Mouse (Mus musculus) limb, embryonic 12.5 days (tissue): ENCODE data around the gene Pitpna. TPM values are rescaled to one million over a fixed set of nuclear protein-coding genes. Genes with fewer than 3 reads are reported as not detected.

Experiments used
- ATAC-seq: fragments of 200-750 bp; cut with Nextera tagmentation; 2 replicates; pipeline ENCODE4 v1.8.0; 2017; ENCODE audit warnings: low read depth, moderate TSS enrichment; ENCODE audit not compliant: insufficient number of reproducible peaks, insufficient read depth, low FRiP score, low TSS enrichment
- H3K27ac ChIP-seq: fragments of 300-500 bp; sonication (generic); 2 replicates; pipeline ENCODE4 v1.5.1; 2016; ENCODE audit warnings: mild to moderate bottlenecking, moderate library complexity
- H3K27me3 ChIP-seq: fragments of 300-500 bp; sonication (generic); 2 replicates; pipeline ENCODE4 v1.6.1; 2016; ENCODE audit warnings: mild to moderate bottlenecking, moderate library complexity
- H3K36me3 ChIP-seq: fragments of 300-500 bp; sonication (generic); 2 replicates; pipeline ENCODE4 v1.6.1; 2016; ENCODE audit warnings: mild to moderate bottlenecking, moderate library complexity
- H3K4me1 ChIP-seq: fragments of 300-500 bp; sonication (generic); replicated peaks from 2 replicates; pipeline ENCODE4 v1.6.1; 2016
- H3K4me2 ChIP-seq: fragments of 300-500 bp; sonication (generic); 2 replicates; pipeline ENCODE4 v1.6.1; 2016; ENCODE audit warnings: mild to moderate bottlenecking, moderate library complexity
- H3K4me3 ChIP-seq: fragments of 300-500 bp; sonication (generic); replicated peaks from 2 replicates; pipeline ENCODE4 v1.5.1; 2016; ENCODE audit warnings: mild to moderate bottlenecking
- H3K9ac ChIP-seq: fragments of 300-500 bp; sonication (generic); replicated peaks from 2 replicates; pipeline ENCODE4 v1.6.1; 2016; ENCODE audit warnings: mild to moderate bottlenecking, moderate library complexity
- H3K9me3 ChIP-seq: fragments of 300-500 bp; sonication (generic); 2 replicates; pipeline ENCODE4 v1.6.1; 2016; ENCODE audit warnings: mild to moderate bottlenecking, moderate library complexity
- WGBS: fragments of 180-500 bp; shearing (Covaris S2); methylation state at CpG from one replicate; pipeline ENCODE4 v1.1.7; 2016; 5-methylcytosine and 5-hydroxymethylcytosine counted together
- polyA plus RNA-seq: library from polyadenylated mRNA; unstranded; fragments of >200 nt; fragmentation: Nextera tagmentation; extraction: Ambion mirVana; gene quantifications from 2 replicates; pipeline ENCODE4 v1.2.1, GENCODE M21; 2016

The Pitpna gene
- polyA plus RNA-seq = 80.8 and 89.5 TPM in 2 replicates

- Histone ChIP-seq H3K9me3 (no peaks in the 10 kb centered on the region), H3K36me3 (peaks cover 8% of the 10 kb centered on the region), H3K27ac (peak within 1 kb of the TSS; percentile 87), H3K4me2 (peak within 1 kb of the TSS; percentile 95), H3K4me1 (peaks cover 20% of the 10 kb centered on the region), H3K27me3 (no peaks in the 10 kb centered on the region), H3K4me3 (peak within 1 kb of the TSS; percentile 95), H3K9ac (peak within 1 kb of the TSS; percentile 97)
- ATAC-seq = peak; percentile 87
- WGBS = 6% methylated on average over 48 of the region's 49 CpGs
Measured at GRCm38 (mm10) chr11:75587493-75588284, at the start of gene Pitpna. Pitpna (plus strand) TSS chr11:75588097.

DNA sequence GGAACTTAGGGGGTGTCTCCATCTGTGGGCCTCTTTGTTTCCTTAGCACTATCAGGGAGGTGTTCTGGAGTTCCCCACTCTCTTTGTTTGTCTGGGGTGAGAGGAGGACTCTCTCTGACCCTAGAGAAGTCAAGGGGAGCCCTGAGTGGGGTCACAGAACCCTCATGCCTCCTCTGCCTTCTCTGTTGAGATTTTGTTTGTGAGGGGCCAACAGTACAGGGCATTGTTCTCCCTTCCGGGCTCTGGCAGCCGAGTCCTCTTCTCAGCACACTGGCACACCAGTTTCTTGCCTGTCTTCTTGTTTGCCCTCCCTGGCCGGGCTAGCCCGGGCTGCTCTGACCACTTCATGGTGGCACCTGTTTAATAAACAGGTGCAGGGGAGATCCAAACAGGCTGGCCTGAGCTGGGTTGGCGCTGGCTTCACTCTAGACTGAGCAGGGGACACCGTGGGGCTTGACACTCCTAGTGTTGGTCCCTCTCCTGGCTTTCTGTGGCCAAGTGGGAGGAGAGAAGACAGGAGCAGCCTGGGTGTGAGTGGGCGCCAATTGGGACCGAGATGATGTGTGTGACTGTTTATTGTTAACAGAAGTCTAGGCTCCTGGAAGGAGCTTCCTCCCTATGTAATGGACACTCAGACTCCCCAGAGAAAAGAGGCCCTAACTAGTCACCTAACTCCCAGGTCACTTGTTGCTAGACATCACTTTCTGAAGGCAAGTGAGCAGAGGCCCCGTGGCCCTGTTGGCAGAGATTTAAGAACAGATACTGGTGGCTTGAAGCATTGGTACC is 49.5 kb upstream of the Pitpna start:
- Histone ChIP-seq H3K4me3 (no peak overlapping the region), H3K4me1 (peaks cover 16% of the 10 kb centered on the region), H3K9me3 (no peaks in the 10 kb centered on the region), H3K27ac (peak overlapping the region; percentile 42), H3K27me3 (no peaks in the 10 kb centered on the region), H3K9ac (peak overlapping the region; percentile 8; the same call in 1 of the 2 replicates), H3K4me2 (no peak overlapping the region), H3K36me3 (no peaks in the 10 kb centered on the region)
- WGBS = 74% methylated on average over 9 of the region's 9 CpGs
- no peak for ATAC-seq

DNA sequence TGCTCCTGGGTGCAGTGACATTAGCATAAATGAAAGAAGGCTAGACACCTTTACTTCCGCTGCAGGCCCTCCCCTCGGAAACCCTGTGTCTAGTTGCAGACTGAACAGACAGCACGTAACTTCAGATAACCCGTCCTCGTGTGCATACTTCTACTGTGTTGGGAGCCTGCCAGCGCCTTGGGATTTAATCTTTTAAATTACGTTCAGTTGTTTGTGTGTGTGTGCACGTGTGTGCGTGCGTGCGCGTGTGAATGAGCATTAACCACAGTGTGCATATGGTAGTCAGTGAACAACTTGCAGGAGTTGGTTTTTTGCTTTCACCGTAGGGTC is 49.0 kb upstream of the Pitpna start:
- peaks cover 16% of the 10 kb centered on the region for H3K4me1 ChIP-seq
- H3K27me3 ChIP-seq = no peaks in the 10 kb centered on the region
- H3K4me2 ChIP-seq = no peak overlapping the region
- H3K36me3 ChIP-seq = no peaks in the 10 kb centered on the region
- 89% methylated on average over 13 of the region's 13 CpGs for WGBS
- no peak overlapping the region for H3K4me3 ChIP-seq
- no peak overlapping the region for H3K9ac ChIP-seq
- H3K27ac ChIP-seq = no peak overlapping the region
- no peak for ATAC-seq
- no peaks in the 10 kb centered on the region for H3K9me3 ChIP-seq

DNA sequence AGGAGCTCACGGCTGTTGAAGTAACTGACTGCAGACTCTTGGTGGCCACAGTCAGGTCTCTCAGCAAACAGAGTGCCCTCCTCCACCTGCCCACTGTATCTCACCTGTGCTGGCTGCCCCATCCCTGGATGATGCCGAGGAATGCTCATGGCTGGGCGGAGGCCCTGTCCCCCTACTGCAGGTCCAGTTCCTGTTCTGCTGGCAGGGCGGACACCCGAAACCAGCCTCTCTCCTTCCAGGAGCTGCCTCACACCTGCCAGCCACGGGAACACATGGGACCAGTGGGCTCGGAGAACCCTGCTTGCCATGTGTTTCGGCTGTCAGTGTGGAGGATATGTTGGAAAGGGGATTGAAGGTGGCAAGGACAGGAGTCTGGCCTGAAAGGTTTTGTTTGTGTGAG is 47.7 kb upstream of the Pitpna start:
- Histone ChIP-seq H3K9me3 (no peaks in the 10 kb centered on the region), H3K36me3 (no peaks in the 10 kb centered on the region), H3K4me3 (no peak overlapping the region), H3K27ac (no peak overlapping the region), H3K4me2 (no peak overlapping the region), H3K4me1 (peaks cover 16% of the 10 kb centered on the region), H3K27me3 (no peaks in the 10 kb centered on the region), H3K9ac (no peak overlapping the region)
- WGBS = 76% methylated on average over 8 of the region's 8 CpGs
- ATAC-seq = no peak

GRCm38 (mm10) chr11:75540710-75541581 is 47.0 kb upstream of the Pitpna start:
- Histone ChIP-seq H3K4me3 (no peak overlapping the region), H3K27me3 (no peaks in the 10 kb centered on the region), H3K4me2 (no peak overlapping the region), H3K9me3 (no peaks in the 10 kb centered on the region), H3K4me1 (peaks cover 12% of the 10 kb centered on the region), H3K27ac (no peak overlapping the region), H3K36me3 (no peaks in the 10 kb centered on the region), H3K9ac (0 out of 2 replicates have a peak overlapping the region, but pooled peaks have one; percentile 23)
- ATAC-seq = no peak
- WGBS = 84% methylated on average over 19 of the region's 19 CpGs

DNA sequence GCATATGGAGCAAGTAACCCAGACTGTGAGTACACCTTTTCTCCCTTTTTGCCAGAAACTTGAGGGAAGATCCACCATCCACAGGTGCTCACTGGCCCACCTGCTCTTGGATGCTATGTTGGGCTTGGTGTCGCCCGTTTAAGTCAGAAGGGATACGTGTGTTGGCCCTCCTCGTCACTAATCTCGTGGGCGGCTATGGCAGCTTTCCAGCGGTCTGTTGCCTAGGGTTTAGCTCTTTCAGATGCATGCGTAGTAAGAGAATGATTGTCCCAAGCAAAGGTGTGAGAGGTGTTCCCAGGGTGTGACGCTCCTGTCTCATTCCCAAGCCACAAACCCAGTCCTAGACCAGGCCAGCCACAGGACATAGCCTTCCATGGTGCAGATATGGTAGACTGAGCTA is 43.2 kb upstream of the Pitpna start:
- Histone ChIP-seq H3K27ac (no peak overlapping the region), H3K27me3 (no peaks in the 10 kb centered on the region), H3K4me3 (no peak overlapping the region), H3K4me2 (no peak overlapping the region), H3K36me3 (no peaks in the 10 kb centered on the region), H3K9ac (no peak overlapping the region), H3K9me3 (no peaks in the 10 kb centered on the region), H3K4me1 (peaks cover 8% of the 10 kb centered on the region)
- ATAC-seq = no peak
- 86% methylated on average over 9 of the region's 9 CpGs for WGBS

- no peaks in the 10 kb centered on the region for H3K36me3 ChIP-seq
- H3K27ac ChIP-seq = no peak overlapping the region
- no peak overlapping the region for H3K4me2 ChIP-seq
- no peaks in the 10 kb centered on the region for H3K27me3 ChIP-seq
- no peak overlapping the region for H3K4me3 ChIP-seq
- no peaks in the 10 kb centered on the region for H3K9me3 ChIP-seq
- 68% methylated on average over 4 of the region's 4 CpGs for WGBS
- no peak for ATAC-seq
- H3K9ac ChIP-seq = no peak overlapping the region
- H3K4me1 ChIP-seq = peaks cover 20% of the 10 kb centered on the region
Measured at GRCm38 (mm10) chr11:75546057-75546456, 41.8 kb upstream of the Pitpna start.

DNA sequence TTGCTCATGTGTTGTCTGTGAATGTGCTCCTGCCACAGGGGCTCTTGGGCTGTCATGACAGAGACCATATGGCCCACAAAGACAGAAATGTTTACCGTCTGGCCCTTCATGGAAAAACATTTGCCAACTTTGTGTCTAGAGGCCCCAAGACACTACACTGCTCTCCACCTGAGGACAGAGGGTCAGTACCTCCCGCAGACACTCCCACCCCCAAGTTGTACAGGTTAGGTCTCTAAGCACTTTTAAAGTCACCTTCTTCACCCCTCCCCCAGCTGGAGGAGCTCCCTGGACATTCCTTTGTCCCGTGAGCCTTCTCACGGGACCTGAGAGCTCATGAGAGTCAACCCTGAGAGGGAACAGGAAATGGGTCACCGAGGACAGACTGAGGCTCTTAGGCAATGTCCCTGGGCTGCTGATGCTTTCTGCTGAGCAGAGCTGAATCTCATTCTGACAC is 38.2 kb upstream of the Pitpna start:
- 48% methylated on average over 5 of the region's 5 CpGs for WGBS
- no peaks in the 10 kb centered on the region for H3K27me3 ChIP-seq
- H3K4me1 ChIP-seq = peaks cover 40% of the 10 kb centered on the region
- H3K4me2 ChIP-seq = no peak overlapping the region
- no peak overlapping the region for H3K4me3 ChIP-seq
- peak overlapping the region; percentile 25; the same call in 1 of the 2 replicates for H3K27ac ChIP-seq
- no peak for ATAC-seq
- H3K9ac ChIP-seq = no peak overlapping the region
- H3K9me3 ChIP-seq = no peaks in the 10 kb centered on the region
- no peaks in the 10 kb centered on the region for H3K36me3 ChIP-seq

DNA sequence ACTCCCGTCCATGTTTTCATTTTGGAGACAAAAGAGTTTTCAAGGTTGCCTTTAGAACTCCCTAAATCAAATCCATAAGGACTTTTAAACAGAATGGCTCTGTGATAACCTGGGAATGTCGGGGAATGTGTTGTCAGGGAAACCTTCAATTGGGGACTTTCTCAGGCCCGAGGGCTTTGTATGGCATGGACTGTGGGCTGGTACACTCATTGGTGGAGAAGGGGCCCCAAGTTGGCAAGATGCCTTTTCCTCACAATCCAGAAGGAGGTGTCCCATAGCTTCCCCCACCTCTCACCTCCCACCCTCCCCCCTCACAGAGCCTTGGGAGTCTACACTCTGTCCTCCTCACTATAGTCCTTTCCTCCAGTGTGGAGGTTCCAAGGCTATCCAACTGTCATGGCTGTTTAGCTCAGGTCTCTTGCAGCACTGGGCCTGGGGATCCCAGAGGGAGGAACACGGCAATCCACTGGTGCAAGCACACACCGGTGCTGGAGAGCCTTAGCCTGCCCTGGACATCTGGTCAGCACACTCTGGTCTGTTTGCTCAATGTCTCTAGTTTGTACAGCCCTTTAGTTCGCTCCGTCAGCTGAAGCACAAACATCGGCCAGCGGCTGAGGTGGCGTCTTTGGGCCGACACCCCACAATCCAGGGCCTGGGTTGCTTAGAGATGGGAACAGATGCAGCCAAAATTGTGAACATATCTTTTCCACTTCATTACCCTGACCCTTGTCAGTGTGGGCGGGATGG is 37.5 kb upstream of the Pitpna start:
- no peaks in the 10 kb centered on the region for H3K36me3 ChIP-seq
- H3K4me2 ChIP-seq = no peak overlapping the region
- WGBS = 71% methylated on average over 12 of the region's 12 CpGs
- peaks cover 40% of the 10 kb centered on the region for H3K4me1 ChIP-seq
- no peak overlapping the region for H3K4me3 ChIP-seq
- no peaks in the 10 kb centered on the region for H3K9me3 ChIP-seq
- H3K27me3 ChIP-seq = no peaks in the 10 kb centered on the region
- no peak overlapping the region for H3K9ac ChIP-seq
- H3K27ac ChIP-seq = peak overlapping the region; percentile 41; the same call in 1 of the 2 replicates
- no peak for ATAC-seq

- H3K36me3 ChIP-seq = no peaks in the 10 kb centered on the region
- peaks cover 40% of the 10 kb centered on the region for H3K4me1 ChIP-seq
- H3K9me3 ChIP-seq = no peaks in the 10 kb centered on the region
- no peak overlapping the region for H3K4me2 ChIP-seq
- ATAC-seq = no peak
- 89% methylated on average over 5 of the region's 5 CpGs for WGBS
- no peak overlapping the region for H3K9ac ChIP-seq
- peak overlapping the region; percentile 82; the same call in 1 of the 2 replicates for H3K27ac ChIP-seq
- no peak overlapping the region for H3K4me3 ChIP-seq
- no peaks in the 10 kb centered on the region for H3K27me3 ChIP-seq
Measured at GRCm38 (mm10) chr11:75551321-75551720, 36.6 kb upstream of the Pitpna start.
